24 mouse cellular contexts compared by ENCODE assay signal in the genomic region with DNA sequence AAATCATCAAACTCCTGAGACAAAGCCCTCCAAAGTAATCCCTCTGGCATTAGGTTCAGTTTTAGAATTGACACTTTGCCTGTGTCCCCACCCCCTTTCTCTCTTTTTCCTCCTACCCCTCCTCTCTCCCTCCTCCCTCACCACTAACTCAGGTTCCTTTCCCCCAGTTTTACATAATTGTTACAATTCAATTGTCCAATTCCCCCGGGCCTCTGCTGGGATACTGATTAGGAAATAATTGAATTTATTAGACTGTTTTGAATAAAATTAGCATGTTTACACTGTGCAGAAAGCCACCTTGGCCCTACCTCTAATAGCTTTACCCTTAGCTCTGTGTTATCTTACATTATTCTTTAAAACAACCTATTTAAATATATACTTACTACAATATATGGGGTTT. TPM values are rescaled to one million over a fixed set of nuclear protein-coding genes. Genes with fewer than 3 reads are reported as not detected.
DNase-seq lines count a peak whose midpoint lies in the region; ATAC-seq lines count a peak whose summit lies in the region.
"Had no signal": no experiment of that assay in that cellular context is flagged by ENCODE, and none has a peak within 500 bp of the region (broad histone marks: within the 10 kb centered on the region; RNA-seq: fewer than 3 reads in every experiment).

No protein-coding gene starts in this region.

- H3K9me3 ChIP-seq in hindbrain, embryonic 13.5 days = no peaks in the 10 kb centered on the region
- H3K9me3 ChIP-seq in hindbrain, embryonic 10.5 days = no peaks in the 10 kb centered on the region
- H3K9me3 ChIP-seq in neural tube, embryonic 13.5 days = no peaks in the 10 kb centered on the region
- no peaks in the 10 kb centered on the region for H3K9me3 ChIP-seq in neural tube, embryonic 15.5 days (replicated peaks)
- H3K9me3 ChIP-seq: embryonic facial prominence, embryonic 12.5 days; embryonic facial prominence, embryonic 15.5 days; forebrain, embryonic 15.5 days; heart, embryonic 12.5 days; heart, embryonic 15.5 days; hindbrain, embryonic 15.5 days had no signal

- peak; percentile 16 for DNase-seq in adrenal gland, postnatal 14 days
- DNase-seq in adrenal gland, postnatal 25 days = no peak
- DNase-seq in hindbrain, embryonic 10.5 days (ENCODE audit: low spot score) = no peak
- DNase-seq in cerebellum, postnatal 25 days = no peak
- DNase-seq: adrenal gland, postnatal 10 days; cerebellum, adult 18-20 months; cerebellum, adult 9-10 months; cerebellum, postnatal 14 days; gastrocnemius, postnatal 25 days; heart, adult 18-20 months; heart, postnatal 10 days; heart, postnatal 36 days had no signal

- H3K27me3 ChIP-seq in hindbrain, embryonic 13.5 days = no peaks in the 10 kb centered on the region
- H3K27me3 ChIP-seq in hindbrain, embryonic 10.5 days (ENCODE audit: insufficient read depth, poor library complexity, severe bottlenecking) = no peaks in the 10 kb centered on the region; the same call in 1 of the 2 replicates
- no peaks in the 10 kb centered on the region for H3K27me3 ChIP-seq in neural tube, embryonic 13.5 days
- H3K27me3 ChIP-seq in neural tube, embryonic 15.5 days (replicated peaks) = no peaks in the 10 kb centered on the region
- H3K27me3 ChIP-seq: embryonic facial prominence, embryonic 12.5 days; embryonic facial prominence, embryonic 15.5 days; forebrain, embryonic 15.5 days; heart, embryonic 12.5 days; heart, embryonic 15.5 days; hindbrain, embryonic 15.5 days; Patski had no signal

- no peak overlapping the region for H3K4me3 ChIP-seq in hindbrain, embryonic 13.5 days
- no peak overlapping the region for H3K4me3 ChIP-seq in hindbrain, embryonic 10.5 days
- H3K4me3 ChIP-seq in neural tube, embryonic 13.5 days = no peak overlapping the region
- H3K4me3 ChIP-seq in neural tube, embryonic 15.5 days (replicated peaks) = no peak overlapping the region
- H3K4me3 ChIP-seq: embryonic facial prominence, embryonic 12.5 days; embryonic facial prominence, embryonic 15.5 days; forebrain, embryonic 15.5 days; heart, embryonic 12.5 days; heart, embryonic 15.5 days; hindbrain, embryonic 15.5 days had no signal

- WGBS in hindbrain, embryonic 13.5 days = 48% methylated on average over 1 of the region's 1 CpGs
- 70% methylated on average over 1 of the region's 1 CpGs for WGBS in hindbrain, embryonic 10.5 days
- WGBS in neural tube, embryonic 13.5 days = 72% methylated on average over 1 of the region's 1 CpGs
- WGBS in neural tube, embryonic 15.5 days = 47% methylated on average over 1 of the region's 1 CpGs

- no peak overlapping the region for H3K9ac ChIP-seq in hindbrain, embryonic 13.5 days
- H3K9ac ChIP-seq in neural tube, embryonic 13.5 days = no peak overlapping the region
- no peak overlapping the region for H3K9ac ChIP-seq in neural tube, embryonic 15.5 days (replicated peaks)
- H3K9ac ChIP-seq: embryonic facial prominence, embryonic 15.5 days; forebrain, embryonic 15.5 days; heart, embryonic 12.5 days; heart, embryonic 15.5 days; hindbrain, embryonic 15.5 days had no signal

- peaks cover 4% of the 10 kb centered on the region for H3K36me3 ChIP-seq in hindbrain, embryonic 13.5 days
- peaks cover 8% of the 10 kb centered on the region for H3K36me3 ChIP-seq in hindbrain, embryonic 10.5 days
- peaks cover 5% of the 10 kb centered on the region for H3K36me3 ChIP-seq in neural tube, embryonic 13.5 days
- no peaks in the 10 kb centered on the region for H3K36me3 ChIP-seq in neural tube, embryonic 15.5 days

- H3K4me1 ChIP-seq in hindbrain, embryonic 13.5 days (replicated peaks) = peaks cover 28% of the 10 kb centered on the region
- H3K4me1 ChIP-seq in hindbrain, embryonic 10.5 days (replicated peaks) = peaks cover 23% of the 10 kb centered on the region
- H3K4me1 ChIP-seq in neural tube, embryonic 13.5 days (replicated peaks) = peaks cover 40% of the 10 kb centered on the region
- peaks cover 29% of the 10 kb centered on the region for H3K4me1 ChIP-seq in neural tube, embryonic 15.5 days

- H3K4me2 ChIP-seq in hindbrain, embryonic 13.5 days = no peak overlapping the region
- H3K4me2 ChIP-seq in neural tube, embryonic 13.5 days = no peak overlapping the region
- H3K4me2 ChIP-seq in neural tube, embryonic 15.5 days = no peak overlapping the region
- H3K4me2 ChIP-seq: embryonic facial prominence, embryonic 12.5 days; embryonic facial prominence, embryonic 15.5 days; forebrain, embryonic 15.5 days; heart, embryonic 12.5 days; heart, embryonic 15.5 days; hindbrain, embryonic 15.5 days had no signal

- ATAC-seq in hindbrain, embryonic 13.5 days (ENCODE audit: low FRiP score) = no peak
- no peak for ATAC-seq in neural tube, embryonic 13.5 days (ENCODE audit: low read depth)
- no peak for ATAC-seq in neural tube, embryonic 15.5 days (ENCODE audit: low FRiP score)
- ATAC-seq: forebrain, embryonic 15.5 days; inflammation-experienced regulatory T-cells, adult 6 months; intestine, embryonic 16.5 days; Patski had no signal

- H3K27ac ChIP-seq in hindbrain, embryonic 13.5 days = peak overlapping the region; percentile 23; the same call in 1 of the 2 replicates
- H3K27ac ChIP-seq in hindbrain, embryonic 10.5 days = no peak overlapping the region
- H3K27ac ChIP-seq in neural tube, embryonic 13.5 days (replicated peaks) = peak overlapping the region; percentile 46
- no peak overlapping the region for H3K27ac ChIP-seq in neural tube, embryonic 15.5 days (replicated peaks)
- H3K27ac ChIP-seq: embryonic facial prominence, embryonic 12.5 days; embryonic facial prominence, embryonic 15.5 days; forebrain, embryonic 15.5 days; heart, embryonic 15.5 days; hindbrain, embryonic 15.5 days had no signal

RNA-seq across cellular contexts. Expression of a gene that starts 5.1 kb away (rescaled TPM):
- 22.2 and 26.3 TPM in 2 replicates for total RNA-seq in adrenal gland, postnatal 14 days (2021)
- 16.1 and 27.8 TPM in 2 replicates for total RNA-seq in adrenal gland, postnatal 25 days (2021)
- polyA plus RNA-seq in hindbrain, embryonic 13.5 days (2015; fragmentation: Nextera tagmentation; extraction: Ambion mirVana) = 33.2 and 38.5 TPM in 2 replicates
- 60.8 and 68.0 TPM in 2 replicates for polyA plus RNA-seq in hindbrain, embryonic 10.5 days (2016; fragmentation: Nextera tagmentation; extraction: Ambion mirVana)
- polyA plus RNA-seq in neural tube, embryonic 13.5 days (2015; fragmentation: Nextera tagmentation; extraction: Ambion mirVana) = 31.7 and 32.1 TPM in 2 replicates
- polyA plus RNA-seq in neural tube, embryonic 15.5 days (2015; fragmentation: Nextera tagmentation; extraction: Ambion mirVana) = 32.7 and 34.2 TPM in 2 replicates

RNA-seq across cellular contexts. Expression of a gene that starts 5.2 kb away (rescaled TPM):
- 547 and 568 TPM in 2 replicates for total RNA-seq in adrenal gland, postnatal 14 days (2021)
- total RNA-seq in adrenal gland, postnatal 25 days (2021) = 379 and 390 TPM in 2 replicates
- polyA plus RNA-seq in hindbrain, embryonic 13.5 days (2015; fragmentation: Nextera tagmentation; extraction: Ambion mirVana) = 399 and 414 TPM in 2 replicates
- 261 and 297 TPM in 2 replicates for polyA plus RNA-seq in hindbrain, embryonic 10.5 days (2016; fragmentation: Nextera tagmentation; extraction: Ambion mirVana)
- polyA plus RNA-seq in neural tube, embryonic 13.5 days (2015; fragmentation: Nextera tagmentation; extraction: Ambion mirVana) = 405 and 454 TPM in 2 replicates
- 435 and 492 TPM in 2 replicates for polyA plus RNA-seq in neural tube, embryonic 15.5 days (2015; fragmentation: Nextera tagmentation; extraction: Ambion mirVana)

RNA-seq across cellular contexts. Expression of a gene that starts 49.8 kb away (rescaled TPM):
- 21.4 and 22.1 TPM in 2 replicates for total RNA-seq in adrenal gland, postnatal 14 days (2021)
- 23.9 and 25.0 TPM in 2 replicates for total RNA-seq in adrenal gland, postnatal 25 days (2021)
- 42.5 and 48.2 TPM in 2 replicates for polyA plus RNA-seq in hindbrain, embryonic 13.5 days (2015; fragmentation: Nextera tagmentation; extraction: Ambion mirVana)
- polyA plus RNA-seq in hindbrain, embryonic 10.5 days (2016; fragmentation: Nextera tagmentation; extraction: Ambion mirVana) = 21.1 and 24.8 TPM in 2 replicates
- polyA plus RNA-seq in neural tube, embryonic 13.5 days (2015; fragmentation: Nextera tagmentation; extraction: Ambion mirVana) = 48.0 and 52.6 TPM in 2 replicates
- polyA plus RNA-seq in neural tube, embryonic 15.5 days (2015; fragmentation: Nextera tagmentation; extraction: Ambion mirVana) = 42.7 and 43.4 TPM in 2 replicates

Comparison
In these comparisons a context has a peak if more than half of its experiments do, and no peak if none do; other contexts are left out.
1. H3K27ac ChIP-seq: peak in hindbrain, embryonic 13.5 days (single experiment) and neural tube, embryonic 13.5 days (single experiment); none in hindbrain, embryonic 10.5 days (single experiment) and neural tube, embryonic 15.5 days (single experiment).